In the genomic region with DNA sequence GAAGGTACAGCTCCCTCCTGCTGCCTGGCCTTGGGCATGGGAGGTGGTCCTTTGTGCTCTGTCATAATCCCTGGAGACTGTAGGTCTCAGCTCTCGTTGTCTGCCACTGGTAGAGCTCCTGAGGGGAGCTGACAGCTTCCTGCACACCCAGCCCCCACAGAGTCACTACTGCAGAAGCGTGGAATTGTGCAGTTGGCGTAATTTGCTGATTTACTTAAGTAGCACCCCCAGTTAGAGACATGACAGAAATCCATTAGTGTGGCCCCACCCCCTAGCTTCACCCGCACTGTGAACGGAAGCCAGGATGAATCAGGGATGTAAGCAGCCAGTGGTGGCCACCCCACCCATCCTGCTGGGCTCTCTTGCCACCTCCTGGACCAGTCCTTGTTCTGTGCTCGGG, we compare ENCODE assay signal across 27 mouse cellular contexts. TPM values are rescaled to one million over a fixed set of nuclear protein-coding genes. Genes with fewer than 3 reads are reported as not detected.
A peak's percentile ranks its signal among the peaks of the same experiment; 100 is the strongest.
DNase-seq lines count a peak whose midpoint lies in the region; ATAC-seq and TF ChIP-seq lines count a peak whose summit lies in the region.
"Had no signal": no experiment of that assay in that cellular context is flagged by ENCODE, and none has a peak within 500 bp of the region (broad histone marks: within the 10 kb centered on the region; RNA-seq: fewer than 3 reads in every experiment).

No protein-coding gene starts in this region.

- ATAC-seq in forebrain, embryonic 15.5 days (replicated peaks): peak; percentile 38; the same call in 1 of the 2 replicates
- ATAC-seq: CD4-positive, CD25-positive, alpha-beta regulatory T cell, adult 4 months; hindbrain, postnatal 0 days; inflammation-experienced regulatory T-cells, adult 6 months; intestine, embryonic 16.5 days had no signal

- peaks cover 33% of the 10 kb centered on the region for H3K4me1 ChIP-seq in forebrain, embryonic 15.5 days
- H3K4me1 ChIP-seq: heart, embryonic 13.5 days had no signal

- no peak overlapping the region for H3K4me2 ChIP-seq in forebrain, embryonic 15.5 days (replicated peaks)
- H3K4me2 ChIP-seq: heart, embryonic 13.5 days; hindbrain, embryonic 14.5 days had no signal

- peak overlapping the region; percentile 48; the same call in 1 of the 2 replicates for H3K27ac ChIP-seq in layer of hippocampus, adult 2 months
- peak overlapping the region; percentile 49 for H3K27ac ChIP-seq in forebrain, embryonic 15.5 days (replicated peaks)
- H3K27ac ChIP-seq: heart, adult 2 months; heart, embryonic 10.5 days; heart, embryonic 13.5 days; hindbrain, embryonic 14.5 days; hindbrain, postnatal 0 days had no signal

- 54% methylated on average over 6 of the region's 6 CpGs for WGBS in forebrain, embryonic 15.5 days

- no peak for TF ChIP-seq CTCF in layer of hippocampus, adult 2 months (conservative IDR thresholded peaks at IDR 0.05)
- TF ChIP-seq CTCF in brain, embryonic 14.5 days (IDR thresholded peaks at IDR 0.05; ENCODE audit: borderline replicate concordance, extremely low read depth, insufficient read depth, insufficient read length): no peak

- H3K27me3 ChIP-seq in forebrain, embryonic 15.5 days: no peaks in the 10 kb centered on the region

- DNase-seq in layer of hippocampus, adult 2 months (ENCODE audit: low spot score in 2 of 2): no peak
- DNase-seq in layer of hippocampus, adult 9-11 months: no peak
- DNase-seq in brain, embryonic 14.5 days (ENCODE audit: low read depth): peak; percentile 59
- DNase-seq in spleen, postnatal 4 days (ENCODE audit: low spot score in 2 of 2): no peak
- DNase-seq in natural killer cell, adult 2 months (ENCODE audit: low spot score in 2 of 2): no peak
- DNase-seq: adrenal gland, adult 2 months; adrenal gland, postnatal 14 days; cerebellum, adult 18-20 months; cerebellum, adult 9-10 months; cerebellum, postnatal 14 days; gastrocnemius, postnatal 10 days; gastrocnemius, postnatal 36 days; heart, adult 2 months; heart, postnatal 14 days; heart, postnatal 4 days had no signal

- H3K9me3 ChIP-seq in forebrain, embryonic 15.5 days: no peaks in the 10 kb centered on the region
- H3K9me3 ChIP-seq: heart, embryonic 10.5 days; heart, embryonic 13.5 days had no signal

- TF ChIP-seq POLR2A in brain, embryonic 14.5 days (IDR thresholded peaks at IDR 0.05; ENCODE audit: borderline replicate concordance, extremely low read depth, insufficient read depth, insufficient read length, poor library complexity, severe bottlenecking): no peak

- H3K4me3 ChIP-seq in layer of hippocampus, adult 2 months: no peak overlapping the region
- H3K4me3 ChIP-seq in forebrain, embryonic 15.5 days: no peak overlapping the region
- H3K4me3 ChIP-seq: heart, adult 2 months; heart, embryonic 10.5 days; heart, embryonic 13.5 days had no signal

- no peak overlapping the region for H3K9ac ChIP-seq in forebrain, embryonic 15.5 days (replicated peaks)
- H3K9ac ChIP-seq: heart, embryonic 13.5 days; hindbrain, embryonic 14.5 days had no signal

- H3K36me3 ChIP-seq in forebrain, embryonic 15.5 days: peaks cover 19% of the 10 kb centered on the region; the same call in 1 of the 2 replicates
- H3K36me3 ChIP-seq: heart, embryonic 10.5 days; heart, embryonic 13.5 days had no signal

RNA-seq across cellular contexts. Expression of gene Mpped1, which starts 53.0 kb away (rescaled TPM):
- total RNA-seq in layer of hippocampus, adult 2 months (2021): 100 to 1,000 TPM; 164 to 170 TPM
- polyA plus RNA-seq in brain, embryonic 14.5 days (2012; rRNA removed): 51.5 and 124 TPM in 2 replicates
- 323 and 347 TPM in 2 replicates for polyA plus RNA-seq in forebrain, embryonic 15.5 days (2015; fragmentation: Nextera tagmentation; extraction: Ambion mirVana)
- total RNA-seq: adrenal gland, adult 2 months; adrenal gland, postnatal 14 days; gastrocnemius, adult 18-20 months; gastrocnemius, postnatal 36 days; granulocyte monocyte progenitor cell, adult 5-6 weeks; heart, adult 2 months; heart, postnatal 14 days; heart, postnatal 4 days; MEL had no signal
- polyA plus RNA-seq: adrenal gland, adult 2 months; C2C12; CD4-positive, CD25-positive, alpha-beta regulatory T cell, adult 4 months; heart, adult 2 months; inflammation-experienced regulatory T-cells, adult 6 months had no signal
